Mouse (Mus musculus) MN1 (cell line): Measurements from ENCODE around the gene Qrich1.
"Not testable (repeated sequence)": the region's sequence is repeated elsewhere in the genome, so short reads cannot be mapped to it uniquely, and the experiment has no call there.

Experiments
- DNase-seq: peaks from one replicate; pipeline ENCODE4 v3.0.0-alpha.2; 2016; ENCODE audit warnings: low spot score

The Qrich1 gene

DNA sequence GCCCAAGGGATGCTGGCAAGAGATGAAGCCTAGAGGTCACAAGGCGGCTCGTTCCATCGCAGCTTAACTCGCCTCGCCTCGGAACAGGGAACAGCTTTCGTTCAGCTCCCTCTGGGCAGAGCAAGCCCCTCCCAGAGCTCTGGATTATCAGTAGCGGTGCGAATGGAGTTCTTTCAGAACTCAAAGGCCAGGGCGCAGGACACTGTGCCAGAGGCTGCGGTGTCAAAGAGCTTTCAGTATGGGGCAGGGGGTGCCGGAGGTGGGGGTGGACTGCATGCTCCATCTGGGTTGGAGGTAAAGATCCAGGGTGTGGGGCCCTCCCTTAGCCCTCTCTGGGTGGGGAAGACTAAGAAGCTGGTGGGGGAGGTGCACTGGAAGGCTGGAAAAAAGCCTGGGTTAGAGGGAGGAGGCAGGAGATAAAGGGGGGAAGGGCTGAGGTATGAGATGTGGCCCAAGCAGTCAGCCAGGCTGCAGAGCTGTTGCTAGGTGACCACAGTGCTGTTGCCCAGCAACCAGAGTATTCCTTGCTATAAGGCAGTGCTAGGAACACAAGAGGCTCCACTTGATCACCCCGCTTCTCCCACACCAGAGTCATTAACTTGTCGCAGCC, 71.1 kb downstream of the Qrich1 start:
- peak; percentile 95 for DNase-seq

DNA sequence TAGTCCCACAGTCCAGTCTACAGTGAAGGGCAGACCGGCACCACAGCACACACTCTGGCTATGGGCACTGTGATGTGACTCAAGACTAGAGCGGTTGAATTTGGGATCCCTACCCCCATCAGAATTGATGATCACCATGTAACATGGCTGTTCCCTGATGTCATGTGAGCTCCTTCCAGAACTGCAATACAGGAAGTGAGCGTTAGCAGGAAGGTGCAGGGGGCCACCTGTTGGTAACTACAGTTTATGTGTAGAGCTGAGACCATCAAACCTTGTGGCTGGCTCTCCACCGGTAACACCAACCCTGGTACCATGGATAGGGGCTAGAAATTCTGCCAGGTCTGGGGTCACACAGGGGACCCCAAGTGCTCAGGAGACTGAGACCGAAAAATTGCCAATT, 72.6 kb downstream of the Qrich1 start:
- DNase-seq, result peak; percentile 60

DNA sequence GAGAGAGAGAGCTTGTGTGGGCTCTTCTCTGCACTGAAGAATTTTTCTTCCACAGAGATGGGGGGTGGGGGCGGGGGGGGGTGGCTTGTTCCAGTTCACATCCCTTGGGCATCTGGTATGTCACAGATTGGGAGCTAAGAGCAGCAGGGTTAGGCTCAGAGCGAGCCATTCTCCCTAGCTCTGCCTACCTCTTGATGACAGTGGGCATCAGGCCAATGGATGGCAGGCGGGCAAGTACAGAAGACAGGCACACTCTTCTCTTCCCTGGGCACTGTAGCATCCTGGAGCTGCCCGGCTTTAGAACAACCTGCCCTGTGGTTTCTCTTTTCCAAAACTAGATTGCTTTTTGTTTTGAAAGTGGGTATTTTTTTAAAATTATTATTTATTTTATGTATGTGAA, 74.9 kb downstream of the Qrich1 start:
- DNase-seq, result peak; percentile 52

DNA sequence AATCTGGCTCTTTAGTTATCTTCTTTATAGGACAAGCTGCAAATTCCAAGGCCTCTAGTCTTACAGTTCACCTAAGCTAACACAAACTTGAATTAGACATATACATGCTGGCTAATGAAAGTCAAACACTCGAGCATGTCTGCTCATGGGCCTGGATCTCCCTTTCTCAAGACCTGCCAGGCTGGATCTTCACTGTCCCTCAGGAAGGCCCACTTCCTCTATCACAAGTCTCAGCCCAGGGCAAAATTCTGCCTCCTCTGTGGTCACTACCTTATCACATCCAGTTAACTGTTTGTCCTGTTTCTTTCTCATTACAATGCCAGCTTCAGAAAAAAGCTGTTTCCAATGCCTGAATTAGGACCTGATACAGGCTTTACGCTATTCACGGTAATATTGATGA, 77.7 kb downstream of the Qrich1 start:
- DNase-seq, result no peak

DNA sequence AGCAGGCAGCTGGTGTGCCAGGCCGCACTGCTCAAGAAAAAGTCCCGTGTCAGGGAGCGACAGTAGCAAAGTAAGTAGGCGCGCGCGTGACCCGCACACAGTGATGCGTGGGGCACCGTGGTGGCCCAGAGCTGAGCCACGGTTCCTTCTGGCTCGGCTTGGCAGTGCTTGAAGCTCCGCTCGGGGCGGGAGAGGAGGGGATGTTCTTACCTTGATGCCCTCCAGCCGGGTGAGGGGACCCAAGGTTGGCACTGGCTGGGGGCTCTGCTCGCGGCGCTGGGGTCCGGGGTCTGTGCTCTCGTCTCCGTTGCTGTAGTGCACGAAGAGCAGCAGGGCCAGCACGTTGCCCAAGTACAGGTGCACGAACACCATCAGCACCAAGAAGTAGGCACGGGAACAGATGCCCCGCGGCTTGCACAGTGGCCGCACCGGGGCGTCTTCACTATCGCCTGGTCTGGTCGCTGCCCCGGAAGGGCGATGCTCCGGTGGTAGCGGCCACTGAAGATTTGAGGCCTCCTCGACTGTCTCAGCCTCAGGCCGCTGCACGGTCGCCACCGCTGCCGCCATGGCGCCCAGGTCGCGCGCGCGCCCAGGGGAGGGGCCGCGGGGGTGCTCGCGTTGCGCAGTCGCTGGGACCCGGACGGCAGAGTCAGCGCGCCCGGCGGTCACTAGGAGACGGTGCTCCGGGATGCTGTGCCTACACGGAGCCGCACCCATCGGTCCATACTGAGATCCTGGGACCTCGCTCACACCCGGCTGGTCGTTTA, 80.6 kb downstream of the Qrich1 start, which contains the start of gene P4htm:
Gene P4htm (minus strand): TSS at position 670 of the 767 bp plus-strand sequence.
- DNase-seq, result peak; percentile 74

DNA sequence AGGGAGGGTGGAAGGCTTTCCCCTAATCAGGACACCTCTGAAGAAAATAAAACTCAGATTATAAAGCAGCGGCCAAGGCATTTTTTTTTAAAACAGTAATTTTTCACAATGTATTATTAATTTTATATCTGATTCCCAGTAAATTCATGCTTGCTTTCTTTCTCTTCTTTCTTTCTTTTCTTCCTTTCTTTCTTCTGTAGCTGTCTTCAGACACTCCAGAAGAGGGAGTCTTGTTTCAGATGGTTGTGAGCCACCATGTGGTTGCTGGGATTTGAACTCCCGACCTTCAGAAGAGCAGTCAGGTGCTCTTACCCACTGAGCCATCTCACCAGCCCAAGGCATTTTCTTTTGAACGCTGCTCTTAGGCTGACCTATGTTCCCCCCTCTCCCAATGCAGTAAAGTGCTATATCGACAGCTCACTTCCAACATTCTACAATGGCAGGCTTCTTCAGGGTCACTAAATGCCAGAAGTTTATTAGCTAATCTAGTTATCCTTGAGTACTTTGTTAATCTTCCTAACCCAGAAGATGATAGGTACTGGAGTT, 82.5 kb downstream of the Qrich1 start:
- peak; percentile 35 for DNase-seq

DNA sequence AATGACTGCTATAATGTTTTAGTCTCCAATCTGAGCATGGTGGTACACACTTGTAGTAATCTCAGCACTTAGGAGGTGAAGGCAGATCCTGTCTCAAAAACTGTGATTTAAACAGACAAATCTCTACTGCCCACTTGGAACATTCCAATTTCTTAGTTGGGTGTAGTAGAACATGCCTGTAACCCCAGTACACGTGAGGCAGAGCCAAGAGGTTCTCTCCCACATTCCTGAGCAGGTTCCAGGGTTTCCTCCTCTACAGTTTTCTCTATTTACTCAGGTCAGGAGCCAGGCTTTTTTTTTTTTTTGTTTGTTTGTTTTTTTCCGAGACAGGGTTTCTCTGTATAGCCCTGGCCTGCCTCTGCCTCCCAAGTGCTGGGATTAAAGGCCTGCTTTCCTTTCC, 83.4 kb downstream of the Qrich1 start:
- no peak for DNase-seq

DNA sequence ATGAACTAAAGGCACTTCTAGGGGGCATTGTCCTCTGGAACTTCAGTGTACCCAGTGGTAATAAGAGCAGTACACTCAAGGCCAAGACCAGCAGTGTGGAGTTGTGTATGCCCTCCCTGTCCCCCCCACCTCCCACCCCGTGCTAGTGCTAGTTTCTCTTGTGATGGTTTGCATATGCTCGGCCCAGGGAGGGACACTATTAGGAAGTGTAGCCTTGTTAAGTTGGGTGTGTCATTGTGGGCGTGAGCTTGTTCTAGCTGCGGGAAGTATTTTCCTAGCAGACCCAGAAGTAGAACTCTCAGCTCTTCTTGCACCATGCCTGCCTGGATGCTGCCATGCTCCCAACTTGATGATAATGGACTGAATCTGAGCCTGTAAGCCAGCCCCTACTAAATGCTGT, 85.4 kb downstream of the Qrich1 start:
- no peak for DNase-seq

DNA sequence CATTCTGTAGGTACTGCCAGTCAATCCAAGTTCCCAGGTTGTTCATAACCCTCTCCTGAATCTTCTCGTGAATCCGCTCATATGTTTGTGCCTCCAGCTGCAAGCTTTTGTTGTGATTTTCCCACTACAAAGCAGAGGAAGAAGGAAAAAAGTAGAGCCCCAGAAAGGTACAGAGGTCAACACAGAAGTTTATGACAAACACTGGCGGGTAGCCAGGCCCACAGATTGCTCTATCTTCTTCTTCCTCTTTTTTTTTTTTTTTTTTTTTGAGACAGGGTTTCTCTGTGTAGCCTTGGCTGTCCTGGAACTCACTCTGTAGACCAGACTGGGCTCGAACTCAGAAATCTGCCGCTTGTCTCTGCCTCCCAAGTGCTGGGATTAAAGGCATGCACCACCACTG, 91.3 kb downstream of the Qrich1 start:
- not testable (repeated sequence) for DNase-seq

DNA sequence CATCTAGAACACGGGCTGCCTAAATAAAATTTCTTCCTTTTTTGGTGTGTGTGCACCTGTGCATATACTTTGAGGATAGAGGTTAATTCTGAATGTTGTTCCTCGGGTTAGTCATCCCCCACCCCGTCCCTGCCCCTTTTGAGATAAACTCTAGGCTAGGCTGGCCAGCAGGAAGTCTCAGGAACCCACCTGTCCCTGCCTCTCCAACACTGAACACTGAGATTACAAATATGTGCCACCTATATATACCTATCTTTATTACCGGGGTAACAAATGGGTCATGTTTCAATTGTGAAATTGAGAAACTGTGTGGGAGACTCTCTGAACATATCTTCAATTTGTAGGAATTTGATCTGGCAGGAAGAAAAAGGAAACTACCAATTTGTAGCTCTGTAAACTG, 92.3 kb downstream of the Qrich1 start:
- no peak for DNase-seq
